Mouse (Mus musculus) liver, adult (tissue): ENCODE data around the gene Kcnj14.

ENCODE experiments used
- GATA4 ChIP-seq: IDR thresholded peaks from 2 replicates; pipeline ENCODE4 v1.6.1; 2014; ENCODE audit warnings: mild to moderate bottlenecking, low read length; ENCODE audit not compliant: insufficient replicate concordance

The Kcnj14 gene

DNA sequence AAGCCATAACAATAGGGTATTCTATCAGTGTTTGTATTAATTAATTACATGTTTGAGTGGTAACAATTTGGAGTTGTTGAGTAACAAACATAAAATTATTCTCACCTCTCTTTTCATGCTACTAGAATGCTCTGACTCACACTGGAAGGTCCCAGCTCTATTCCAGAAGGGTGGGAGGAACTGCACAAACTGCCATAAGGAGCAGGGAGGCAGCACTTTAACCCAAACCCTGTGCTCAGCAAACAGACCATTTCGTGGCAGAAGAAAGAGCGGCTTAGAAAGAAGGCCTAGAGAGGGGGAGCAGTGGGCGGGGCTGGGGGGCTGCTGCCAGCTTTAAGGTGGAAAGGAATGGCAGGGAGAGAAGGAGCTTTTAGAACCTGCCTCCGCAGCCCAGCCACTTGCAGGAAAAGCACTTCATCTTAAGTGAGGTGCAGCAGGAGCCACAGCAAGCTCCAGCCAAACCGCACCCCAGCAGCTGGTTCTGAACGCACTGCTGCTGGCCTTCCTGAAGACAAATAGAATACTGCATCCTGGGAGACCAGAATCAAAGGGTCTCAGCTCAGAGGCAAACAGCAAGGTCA is 24.0 kb upstream of the Kcnj14 start:
- TF ChIP-seq GATA4: no peak

DNA sequence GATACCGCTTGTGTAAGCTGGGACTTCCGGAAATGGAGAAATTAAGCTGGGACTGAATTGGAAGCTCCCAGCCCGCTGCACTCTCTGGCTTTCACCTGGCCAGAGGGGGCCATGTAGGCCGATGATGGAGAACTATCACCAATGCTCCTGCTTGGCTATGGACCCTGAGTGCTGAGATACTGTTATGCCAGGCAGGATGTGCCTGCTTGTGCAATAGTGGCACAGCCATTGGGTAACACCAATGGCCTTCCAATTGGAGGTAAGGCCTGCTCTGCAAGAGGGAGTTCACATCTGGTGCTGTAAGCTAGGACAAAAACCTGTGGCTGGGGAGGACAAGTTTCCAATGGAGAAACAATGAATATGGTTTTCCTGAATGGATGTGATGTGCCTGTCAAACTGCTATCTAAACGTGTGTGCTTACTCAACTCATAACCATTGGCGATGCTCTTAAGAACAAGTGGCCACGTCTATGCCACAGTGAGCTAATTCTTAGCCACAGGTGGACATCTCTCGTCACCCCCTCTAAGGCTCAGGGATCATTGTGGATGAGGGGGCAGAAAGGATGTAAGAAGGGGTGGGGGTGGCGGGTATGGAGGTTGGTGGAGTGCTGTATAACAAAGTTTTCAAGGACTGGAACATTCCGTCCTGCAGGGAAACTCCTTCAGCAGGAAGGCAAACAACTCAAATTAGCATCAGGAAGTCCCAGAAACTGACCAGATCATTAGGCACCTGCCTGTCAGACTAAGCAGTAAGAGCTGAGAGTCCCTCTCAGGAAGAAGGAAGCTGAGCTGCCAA is 18.6 kb upstream of the Kcnj14 start:
- no peak for TF ChIP-seq GATA4

GRCm38 (mm10) chr7:45833924-45834323 is 9.3 kb upstream of the Kcnj14 start:
- no peak for TF ChIP-seq GATA4

- no peak for TF ChIP-seq GATA4
Observed at GRCm38 (mm10) chr7:45833148-45833790, 8.7 kb upstream of the Kcnj14 start.

DNA sequence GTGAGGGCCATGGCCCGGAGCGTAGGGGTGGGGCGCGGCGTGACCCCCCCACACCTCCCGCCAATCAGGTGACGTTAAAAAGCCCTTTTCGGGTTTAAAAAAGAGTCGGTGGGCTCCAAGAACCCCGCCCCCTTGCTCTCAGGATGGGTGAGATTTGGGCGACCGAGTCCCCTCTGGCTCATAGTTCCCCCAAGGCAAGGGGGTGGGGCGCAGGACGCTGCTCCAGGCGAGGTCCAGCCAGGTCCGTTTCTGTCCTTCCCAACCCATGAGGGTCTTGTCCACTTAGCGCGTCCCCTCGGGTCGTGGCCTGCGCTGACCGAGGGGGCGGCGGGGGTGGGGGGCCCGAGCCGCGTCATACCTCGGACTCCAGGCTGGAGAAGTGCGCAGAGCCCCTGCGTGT is 7.8 kb upstream of the Kcnj14 start:
- TF ChIP-seq GATA4: no peak

- TF ChIP-seq GATA4: no peak
Observed at GRCm38 (mm10) chr7:45831128-45831525, 6.5 kb upstream of the Kcnj14 start.

DNA sequence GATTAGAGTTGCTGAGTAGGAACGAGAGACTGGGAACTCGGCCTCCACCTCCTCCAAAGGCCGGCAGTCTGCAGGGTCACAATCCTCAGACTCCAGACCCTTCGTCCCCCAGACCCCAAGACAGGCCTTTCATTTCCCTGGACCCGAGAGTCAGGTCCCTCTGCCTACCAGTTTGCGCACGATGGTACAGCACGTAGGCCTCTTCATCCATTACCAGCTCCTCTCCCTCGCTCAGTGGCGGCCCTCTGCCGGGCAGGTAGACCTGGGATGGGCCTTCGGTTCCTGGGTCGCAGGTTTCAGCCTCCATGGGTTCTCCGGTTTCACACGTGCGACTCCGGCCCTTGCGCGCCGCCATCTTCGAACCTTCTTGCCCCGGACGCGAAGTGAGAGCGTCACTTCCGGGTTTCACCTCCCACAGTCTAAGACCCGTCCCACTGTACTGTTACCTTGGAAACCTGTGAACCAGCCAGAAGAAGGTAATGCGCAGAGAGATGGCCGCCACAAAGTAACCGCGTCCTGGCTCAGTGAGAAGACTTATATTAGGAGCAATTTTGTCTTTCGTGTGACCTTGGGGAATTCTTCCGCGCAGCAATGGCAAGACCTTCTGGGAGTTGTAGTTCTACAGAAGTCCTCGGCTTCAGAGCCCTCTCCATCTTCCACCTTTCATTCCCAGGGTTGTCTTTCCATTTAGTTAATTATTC is 6.0 kb upstream of the Kcnj14 start, which contains the start of gene Grwd1:
Gene Grwd1 (minus strand): TSS at position 518 of the 701 bp plus-strand sequence.
- no peak for TF ChIP-seq GATA4

DNA sequence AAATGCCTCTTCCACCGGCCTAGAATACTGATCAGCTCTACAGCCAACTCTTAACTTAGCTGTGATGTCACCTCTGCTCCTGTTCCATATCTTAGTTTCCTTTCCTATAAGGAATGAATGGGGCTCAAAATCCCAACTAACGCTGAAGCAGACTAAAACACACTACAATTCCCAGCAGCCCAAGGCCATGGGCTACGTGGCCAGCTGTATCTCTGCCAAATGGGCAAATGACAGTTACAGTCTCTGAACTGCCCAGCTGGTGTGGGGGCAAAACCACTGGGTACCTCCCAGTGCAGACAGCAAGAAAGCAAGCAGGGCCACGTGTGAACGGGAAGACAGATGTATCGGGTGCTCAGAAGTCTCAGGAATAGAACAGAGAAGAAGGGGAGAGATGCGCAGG is 2.0 kb upstream of the Kcnj14 start:
- no peak for TF ChIP-seq GATA4

DNA sequence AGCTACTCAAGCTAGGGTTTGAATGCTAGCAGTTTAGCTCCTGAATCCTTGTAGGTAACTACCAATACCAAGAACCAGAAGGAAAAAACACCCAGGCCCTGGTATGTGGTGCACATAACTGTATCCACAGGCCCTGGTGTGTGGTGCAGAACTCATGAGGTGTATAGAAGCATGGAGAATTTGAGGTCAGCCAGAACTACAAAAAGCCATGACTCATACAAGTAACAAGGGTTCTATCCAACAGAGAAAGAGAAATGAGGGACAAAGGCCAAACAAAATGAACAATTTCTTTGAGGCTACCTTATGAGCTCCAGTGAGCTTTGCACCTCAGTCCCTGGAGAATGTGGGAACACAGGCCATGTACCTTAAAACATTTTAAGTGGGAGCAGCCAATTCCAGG is 3.7 kb downstream of the Kcnj14 start:
- TF ChIP-seq GATA4: no peak

DNA sequence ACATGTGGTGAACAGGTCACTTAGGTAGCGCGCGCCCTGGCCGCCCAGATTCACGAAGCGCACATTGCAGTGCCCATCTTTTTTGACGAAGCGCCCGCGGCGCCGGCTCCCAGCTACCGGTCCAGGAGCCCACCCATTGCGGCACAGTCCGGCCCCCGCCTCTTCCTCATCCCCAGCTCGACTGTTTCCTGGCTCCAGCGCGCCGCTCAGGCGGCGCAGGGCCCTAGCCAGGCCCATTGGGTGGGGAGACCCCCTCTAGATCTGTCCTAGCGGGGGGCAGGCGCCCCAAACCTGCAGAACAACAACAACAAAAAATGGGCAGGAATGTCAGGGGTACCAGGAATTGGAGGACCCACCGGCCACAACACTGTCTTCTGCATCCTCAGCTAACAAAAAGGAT is 4.7 kb downstream of the Kcnj14 start:
- TF ChIP-seq GATA4: no peak

DNA sequence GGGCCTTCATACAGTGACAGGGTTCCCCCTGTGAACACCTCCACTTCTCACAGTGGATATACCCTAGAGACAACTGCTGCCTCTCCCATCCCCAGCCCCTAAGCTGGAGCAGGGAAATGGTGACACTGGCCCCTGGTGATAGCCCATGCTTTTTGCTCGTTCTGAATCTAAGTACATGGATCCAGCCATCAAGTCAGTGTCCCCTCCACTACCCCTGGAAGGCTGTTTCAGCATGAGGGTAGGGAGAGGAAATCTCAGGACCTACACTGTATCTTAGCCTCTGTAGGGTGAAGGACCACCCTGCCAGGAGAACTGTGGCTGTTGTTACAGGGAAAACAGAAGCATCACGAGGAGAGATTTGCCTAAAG is 8.6 kb downstream of the Kcnj14 start:
- TF ChIP-seq GATA4: no peak

- TF ChIP-seq GATA4: no peak
Observed at GRCm38 (mm10) chr7:45815323-45815983, 9.1 kb downstream of the Kcnj14 start.

- TF ChIP-seq GATA4: no peak
Observed at GRCm38 (mm10) chr7:45814841-45815240, 9.7 kb downstream of the Kcnj14 start.

DNA sequence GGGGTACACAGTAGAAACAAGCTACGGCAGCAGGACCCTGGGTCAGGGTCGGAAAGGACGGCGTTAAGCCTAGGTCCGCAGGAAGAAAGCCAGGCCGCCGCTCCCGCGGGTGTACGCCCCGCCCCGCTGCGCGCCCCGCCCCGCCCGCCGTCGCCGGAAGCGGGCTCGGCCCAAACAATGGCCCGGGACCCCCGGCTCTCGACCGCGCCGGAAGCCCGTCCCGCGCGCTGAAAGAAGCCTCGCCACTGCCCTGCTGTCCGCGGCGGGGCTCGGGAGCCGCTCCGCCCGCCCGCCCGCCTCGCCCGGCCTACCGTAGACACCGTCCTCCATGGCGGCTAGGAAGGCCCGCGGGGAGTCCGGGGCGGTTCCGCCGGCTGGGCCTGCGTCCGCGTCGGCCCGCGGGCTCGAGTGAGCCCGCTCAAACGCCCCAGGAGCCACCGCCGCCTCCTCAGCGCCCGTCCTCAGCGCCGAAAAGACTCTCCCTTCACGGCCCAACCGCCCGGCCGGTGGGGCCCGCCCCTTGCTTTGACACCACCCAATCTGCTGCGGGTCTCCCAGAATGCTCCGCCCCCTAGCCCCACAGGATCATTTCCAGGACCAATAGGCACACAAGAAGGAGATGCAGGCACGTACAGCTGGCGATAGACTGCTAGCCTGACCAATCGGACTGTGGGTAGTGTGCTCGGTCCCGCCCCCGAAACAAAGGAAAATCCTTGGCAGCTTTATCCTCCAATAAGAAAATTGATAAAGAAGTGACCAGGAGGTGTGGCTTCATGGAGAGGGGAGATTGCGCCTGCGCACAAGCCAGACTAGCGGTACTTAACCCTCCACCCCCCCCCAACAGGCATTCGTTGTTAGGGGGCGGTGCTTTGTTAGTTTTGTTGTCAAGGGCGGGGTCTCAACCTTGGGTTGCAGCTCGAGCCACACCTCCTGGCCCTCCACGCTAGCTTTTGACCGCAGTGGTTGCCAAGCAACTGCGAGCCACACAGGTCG is 10.5 kb downstream of the Kcnj14 start, which contains the start of gene Cyth2:
Gene Cyth2 (minus strand): TSS at position 795 of the 993 bp plus-strand sequence.
- no peak for TF ChIP-seq GATA4
